Mouse (Mus musculus) embryonic facial prominence, embryonic 13.5 days (tissue): ENCODE data around the gene Nol6. TPM values are rescaled to one million over a fixed set of nuclear protein-coding genes. Genes with fewer than 3 reads are reported as not detected.

Source experiments
- ATAC-seq: fragments of 200-750 bp; cut with Nextera tagmentation; 2 replicates; pipeline ENCODE4 v1.8.0; 2017; ENCODE audit warnings: low read depth; ENCODE audit not compliant: insufficient number of reproducible peaks, insufficient read depth, low FRiP score, low TSS enrichment
- H3K27ac ChIP-seq: fragments of 300-500 bp; sonication (generic); 2 replicates; pipeline ENCODE4 v1.5.1; 2015; ENCODE audit warnings: moderate library complexity, mild to moderate bottlenecking, inconsistent platforms
- H3K27me3 ChIP-seq: fragments of 300-500 bp; sonication (generic); 2 replicates; pipeline ENCODE4 v1.6.1; 2015; ENCODE audit warnings: mild to moderate bottlenecking, inconsistent platforms
- H3K36me3 ChIP-seq: fragments of 300-500 bp; sonication (generic); 2 replicates; pipeline ENCODE4 v1.6.1; 2015; ENCODE audit warnings: mild to moderate bottlenecking, inconsistent platforms
- H3K4me1 ChIP-seq: fragments of 300-500 bp; sonication (generic); 2 replicates; pipeline ENCODE4 v1.6.1; 2015; ENCODE audit warnings: inconsistent platforms
- H3K4me2 ChIP-seq: fragments of 300-500 bp; sonication (generic); 2 replicates; pipeline ENCODE4 v1.6.1; 2015; ENCODE audit warnings: moderate library complexity, mild to moderate bottlenecking, inconsistent platforms
- H3K4me3 ChIP-seq: fragments of 300-500 bp; sonication (generic); 2 replicates; pipeline ENCODE4 v1.5.1; 2015; ENCODE audit warnings: mild to moderate bottlenecking, inconsistent platforms
- H3K9ac ChIP-seq: fragments of 300-500 bp; sonication (generic); 2 replicates; pipeline ENCODE4 v1.6.1; 2015; ENCODE audit warnings: mild to moderate bottlenecking, inconsistent platforms
- H3K9me3 ChIP-seq: fragments of 300-500 bp; sonication (generic); 2 replicates; pipeline ENCODE4 v1.6.1; 2016; ENCODE audit warnings: inconsistent platforms
- WGBS: fragments of 180-500 bp; shearing (Covaris S2); methylation state at CpG from one replicate; pipeline ENCODE4 v1.1.7; 2015; ENCODE audit warnings: mixed read lengths; 5-methylcytosine and 5-hydroxymethylcytosine counted together
- polyA plus RNA-seq: library from polyadenylated mRNA; unstranded; fragments of >200 nt; fragmentation: Nextera tagmentation; extraction: Ambion mirVana; gene quantifications from 2 replicates; pipeline ENCODE4 v1.2.1, GENCODE M21; 2015

Gene Nol6
- polyA plus RNA-seq, 1 experiment from 2014 or later = 27.9 TPM

- Histone ChIP-seq H3K9me3 (no peaks in the 10 kb centered on the region), H3K4me3 (no peak overlapping the region), H3K4me2 (no peak overlapping the region), H3K27me3 (no peaks in the 10 kb centered on the region), H3K9ac (no peak overlapping the region), H3K27ac (no peak overlapping the region), H3K4me1 (peaks cover 7% of the 10 kb centered on the region; the same call in 1 of the 2 replicates), H3K36me3 (peaks cover 57% of the 10 kb centered on the region)
- WGBS = 89% methylated on average over 6 of the region's 6 CpGs
- no peak for ATAC-seq
Measured at GRCm38 (mm10) chr4:41140174-41140875, 16.1 kb upstream of the Nol6 start.

- Histone ChIP-seq H3K4me2 (peak overlapping the region; percentile 78), H3K27me3 (no peaks in the 10 kb centered on the region), H3K4me3 (peak overlapping the region; percentile 97), H3K9ac (peak overlapping the region; percentile 100), H3K27ac (peak overlapping the region; percentile 99; the same call in 1 of the 2 replicates), H3K4me1 (peaks cover 12% of the 10 kb centered on the region), H3K36me3 (peaks cover 35% of the 10 kb centered on the region), H3K9me3 (no peaks in the 10 kb centered on the region)
- no peak for ATAC-seq
- WGBS = 0% methylated on average over 8 of the region's 8 CpGs
Measured at GRCm38 (mm10) chr4:41136811-41137210, 12.6 kb upstream of the Nol6 start.

- Histone ChIP-seq H3K4me1 (peaks cover 12% of the 10 kb centered on the region), H3K27ac (peak overlapping the region; percentile 99), H3K36me3 (peaks cover 31% of the 10 kb centered on the region), H3K4me3 (peak overlapping the region; percentile 97), H3K9me3 (no peaks in the 10 kb centered on the region), H3K9ac (peak overlapping the region; percentile 100), H3K27me3 (no peaks in the 10 kb centered on the region), H3K4me2 (peak overlapping the region; percentile 78)
- WGBS = 0% methylated on average over 4 of the region's 4 CpGs
- no peak for ATAC-seq
Measured at GRCm38 (mm10) chr4:41136454-41136805, 12.2 kb upstream of the Nol6 start.

- Histone ChIP-seq H3K36me3 (peaks cover 26% of the 10 kb centered on the region), H3K4me3 (peak within 1 kb of the TSS; percentile 97), H3K27ac (peak within 1 kb of the TSS; percentile 99), H3K27me3 (no peaks in the 10 kb centered on the region), H3K4me1 (peaks cover 12% of the 10 kb centered on the region), H3K4me2 (peak within 1 kb of the TSS; percentile 78), H3K9me3 (no peaks in the 10 kb centered on the region), H3K9ac (peak within 1 kb of the TSS; percentile 100)
- under 1% methylated on average over 62 of the region's 65 CpGs for WGBS
- ATAC-seq = peak; percentile 74
Measured at GRCm38 (mm10) chr4:41135711-41136453, 11.6 kb upstream of the Nol6 start, which contains the start of gene Ube2r2. TSS of gene Ube2r2 (plus strand) at chr4:41135743.

GRCm38 (mm10) chr4:41134935-41135710 lies 10.9 kb upstream of the Nol6 start:
- Histone ChIP-seq H3K36me3 (peaks cover 18% of the 10 kb centered on the region), H3K9me3 (no peaks in the 10 kb centered on the region), H3K4me3 (peak overlapping the region; percentile 97), H3K4me2 (peak overlapping the region; percentile 78), H3K27ac (peak overlapping the region; percentile 99), H3K9ac (peak overlapping the region; percentile 100), H3K27me3 (no peaks in the 10 kb centered on the region), H3K4me1 (peaks cover 9% of the 10 kb centered on the region)
- WGBS = 1% methylated on average over 26 of the region's 70 CpGs
- peak; percentile 93 for ATAC-seq

GRCm38 (mm10) chr4:41133529-41134291 lies 9.5 kb upstream of the Nol6 start:
- H3K36me3 ChIP-seq = peaks cover 6% of the 10 kb centered on the region
- H3K4me2 ChIP-seq = no peak overlapping the region
- no peaks in the 10 kb centered on the region for H3K9me3 ChIP-seq
- H3K9ac ChIP-seq = no peak overlapping the region
- peaks cover 9% of the 10 kb centered on the region for H3K4me1 ChIP-seq
- no peak overlapping the region for H3K4me3 ChIP-seq
- no peaks in the 10 kb centered on the region for H3K27me3 ChIP-seq
- ATAC-seq = no peak
- WGBS = 78% methylated on average over 6 of the region's 6 CpGs
- H3K27ac ChIP-seq = no peak overlapping the region

GRCm38 (mm10) chr4:41132471-41132870 lies 8.2 kb upstream of the Nol6 start:
- no peak for ATAC-seq
- WGBS = 74% methylated on average over 6 of the region's 6 CpGs
- no peaks in the 10 kb centered on the region for H3K36me3 ChIP-seq

GRCm38 (mm10) chr4:41129836-41130235 lies 5.6 kb upstream of the Nol6 start:
- Histone ChIP-seq H3K27ac (no peak overlapping the region), H3K4me1 (peaks cover 5% of the 10 kb centered on the region), H3K36me3 (no peaks in the 10 kb centered on the region), H3K27me3 (no peaks in the 10 kb centered on the region), H3K4me2 (no peak overlapping the region), H3K4me3 (no peak overlapping the region), H3K9me3 (no peaks in the 10 kb centered on the region), H3K9ac (no peak overlapping the region)
- 68% methylated on average over 3 of the region's 3 CpGs for WGBS
- no peak for ATAC-seq

More at GRCm38 (mm10) chr4:41132471-41132870, 8.2 kb upstream of the Nol6 start:
- peaks cover 9% of the 10 kb centered on the region for H3K4me1 ChIP-seq
- H3K27me3 ChIP-seq = no peaks in the 10 kb centered on the region
- H3K4me3 ChIP-seq = no peak overlapping the region
- H3K27ac ChIP-seq = no peak overlapping the region
- H3K4me2 ChIP-seq = no peak overlapping the region
- H3K9me3 ChIP-seq = no peaks in the 10 kb centered on the region
- H3K9ac ChIP-seq = no peak overlapping the region

GRCm38 (mm10) chr4:41129406-41129805 lies 5.2 kb upstream of the Nol6 start:
- Histone ChIP-seq H3K36me3 (no peaks in the 10 kb centered on the region), H3K4me1 (peaks cover 1% of the 10 kb centered on the region), H3K27me3 (no peaks in the 10 kb centered on the region), H3K4me3 (no peak overlapping the region), H3K27ac (no peak overlapping the region), H3K4me2 (no peak overlapping the region), H3K9me3 (no peaks in the 10 kb centered on the region), H3K9ac (no peak overlapping the region)
- ATAC-seq = 0 out of 2 replicates have a peak, but pooled peaks have one; percentile 32
- WGBS = 4% methylated on average over 2 of the region's 2 CpGs

- Histone ChIP-seq H3K27me3 (no peaks in the 10 kb centered on the region), H3K27ac (no peak overlapping the region), H3K9ac (no peak overlapping the region), H3K9me3 (no peaks in the 10 kb centered on the region), H3K4me2 (no peak overlapping the region), H3K4me1 (peaks cover 6% of the 10 kb centered on the region), H3K4me3 (no peak overlapping the region), H3K36me3 (peaks cover 85% of the 10 kb centered on the region)
- ATAC-seq = no peak
- 71% methylated on average over 11 of the region's 11 CpGs for WGBS
Measured at GRCm38 (mm10) chr4:41118706-41119292, 5.5 kb downstream of the Nol6 start.
